Mouse (Mus musculus): Measurements from ENCODE around the gene Foxred2. TPM values are rescaled to one million over a fixed set of nuclear protein-coding genes. Genes with fewer than 3 reads are reported as not detected.
A peak's percentile ranks its signal among the peaks of the same experiment; 100 is the strongest.

Foxred2 gene
- polyA plus RNA-seq, 1 experiment from 2014 or later: 8.4 TPM

GRCm38 (mm10) chr15:77928673-77929331, 27.7 kb downstream of the Foxred2 start, which contains the start of gene Txn2:
Gene Txn2, minus strand, starts transcription at chr15:77929006.
- no peaks in the 10 kb centered on the region for H3K9me3 ChIP-seq (replicated peaks; ENCODE audit: control insufficient read depth, low read length)
- DNase-seq (ENCODE audit: low spot score) (peak; percentile 99), ATAC-seq (replicated peaks; ENCODE audit: insufficient number of reproducible peaks, low FRiP score, low TSS enrichment, low read depth) (peak; percentile 95)
- H3K4me2 ChIP-seq (ENCODE audit: low read depth, low read length): peak within 1 kb of the TSS; percentile 73
- peaks cover 3% of the 10 kb centered on the region; the same call in 1 of the 2 replicates for H3K4me1 ChIP-seq (ENCODE audit: control insufficient read depth, insufficient read depth, low read length)
- peak within 1 kb of the TSS; percentile 72; the same call in 1 of the 2 replicates for H3K27ac ChIP-seq (replicated peaks; ENCODE audit: low read depth, low read length)
- H3K36me3 ChIP-seq (replicated peaks; ENCODE audit: control insufficient read depth, insufficient read depth, low read depth, low read length): no peaks in the 10 kb centered on the region; the same call in 1 of the 2 replicates
- under 1% methylated on average over 34 of the region's 34 CpGs for WGBS
- H3K9ac ChIP-seq (replicated peaks; ENCODE audit: low read length): peak within 1 kb of the TSS; percentile 82
- H3K27me3 ChIP-seq (ENCODE audit: control insufficient read depth, insufficient read depth, low read length): no peaks in the 10 kb centered on the region
- peak within 1 kb of the TSS; percentile 79 for H3K4me3 ChIP-seq (ENCODE audit: low read depth, low read length)

- Histone ChIP-seq H3K27ac (replicated peaks; ENCODE audit: low read depth, low read length) (peak overlapping the region; percentile 72; the same call in 1 of the 2 replicates), H3K27me3 (ENCODE audit: control insufficient read depth, insufficient read depth, low read length) (no peaks in the 10 kb centered on the region), H3K4me3 (ENCODE audit: low read depth, low read length) (peak overlapping the region; percentile 79), H3K9ac (replicated peaks; ENCODE audit: low read length) (peak overlapping the region; percentile 82), H3K4me1 (ENCODE audit: control insufficient read depth, insufficient read depth, low read length) (peaks cover 3% of the 10 kb centered on the region; the same call in 1 of the 2 replicates), H3K36me3 (replicated peaks; ENCODE audit: control insufficient read depth, insufficient read depth, low read depth, low read length) (peaks cover 4% of the 10 kb centered on the region), H3K4me2 (ENCODE audit: low read depth, low read length) (peak overlapping the region; percentile 46), H3K9me3 (replicated peaks; ENCODE audit: control insufficient read depth, low read length) (no peaks in the 10 kb centered on the region)
- no peak for DNase-seq (ENCODE audit: low spot score)
- ATAC-seq (replicated peaks; ENCODE audit: insufficient number of reproducible peaks, low FRiP score, low TSS enrichment, low read depth): no peak
- 22% methylated on average over 4 of the region's 4 CpGs for WGBS
Observed at GRCm38 (mm10) chr15:77928091-77928490, 28.4 kb downstream of the Foxred2 start.

GRCm38 (mm10) chr15:77926921-77927320, 29.6 kb downstream of the Foxred2 start:
- Histone ChIP-seq H3K36me3 (replicated peaks; ENCODE audit: control insufficient read depth, insufficient read depth, low read depth, low read length) (peaks cover 4% of the 10 kb centered on the region), H3K4me3 (ENCODE audit: low read depth, low read length) (no peak overlapping the region)
- WGBS: 96% methylated on average over 5 of the region's 5 CpGs

GRCm38 (mm10) chr15:77925195-77925594, 31.3 kb downstream of the Foxred2 start:
- Histone ChIP-seq H3K4me2 (ENCODE audit: low read depth, low read length) (no peak overlapping the region), H3K36me3 (replicated peaks; ENCODE audit: control insufficient read depth, insufficient read depth, low read depth, low read length) (peaks cover 4% of the 10 kb centered on the region), H3K4me1 (ENCODE audit: control insufficient read depth, insufficient read depth, low read length) (peaks cover 3% of the 10 kb centered on the region; the same call in 1 of the 2 replicates), H3K9ac (replicated peaks; ENCODE audit: low read length) (no peak overlapping the region), H3K27ac (replicated peaks; ENCODE audit: low read depth, low read length) (no peak overlapping the region), H3K4me3 (ENCODE audit: low read depth, low read length) (no peak overlapping the region), H3K9me3 (replicated peaks; ENCODE audit: control insufficient read depth, low read length) (no peaks in the 10 kb centered on the region), H3K27me3 (ENCODE audit: control insufficient read depth, insufficient read depth, low read length) (no peaks in the 10 kb centered on the region)
- DNase-seq (ENCODE audit: low spot score): no peak
- WGBS: 100% methylated on average over 2 of the region's 2 CpGs
- ATAC-seq (replicated peaks; ENCODE audit: insufficient number of reproducible peaks, low FRiP score, low TSS enrichment, low read depth): no peak

More at GRCm38 (mm10) chr15:77926921-77927320, 29.6 kb downstream of the Foxred2 start:
- DNase-seq (ENCODE audit: low spot score) (no peak), ATAC-seq (replicated peaks; ENCODE audit: insufficient number of reproducible peaks, low FRiP score, low TSS enrichment, low read depth) (no peak)
- Histone ChIP-seq H3K27me3 (ENCODE audit: control insufficient read depth, insufficient read depth, low read length) (no peaks in the 10 kb centered on the region), H3K27ac (replicated peaks; ENCODE audit: low read depth, low read length) (no peak overlapping the region), H3K4me2 (ENCODE audit: low read depth, low read length) (no peak overlapping the region), H3K4me1 (ENCODE audit: control insufficient read depth, insufficient read depth, low read length) (peaks cover 3% of the 10 kb centered on the region; the same call in 1 of the 2 replicates), H3K9ac (replicated peaks; ENCODE audit: low read length) (no peak overlapping the region), H3K9me3 (replicated peaks; ENCODE audit: control insufficient read depth, low read length) (no peaks in the 10 kb centered on the region)

- Histone ChIP-seq H3K4me2 (ENCODE audit: low read depth, low read length) (no peak overlapping the region), H3K9me3 (replicated peaks; ENCODE audit: control insufficient read depth, low read length) (no peaks in the 10 kb centered on the region), H3K4me3 (ENCODE audit: low read depth, low read length) (no peak overlapping the region), H3K36me3 (replicated peaks; ENCODE audit: control insufficient read depth, insufficient read depth, low read depth, low read length) (peaks cover 4% of the 10 kb centered on the region), H3K27me3 (ENCODE audit: control insufficient read depth, insufficient read depth, low read length) (no peaks in the 10 kb centered on the region), H3K27ac (replicated peaks; ENCODE audit: low read depth, low read length) (no peak overlapping the region), H3K9ac (replicated peaks; ENCODE audit: low read length) (no peak overlapping the region), H3K4me1 (ENCODE audit: control insufficient read depth, insufficient read depth, low read length) (peaks cover 3% of the 10 kb centered on the region; the same call in 1 of the 2 replicates)
- no peak for ATAC-seq (replicated peaks; ENCODE audit: insufficient number of reproducible peaks, low FRiP score, low TSS enrichment, low read depth)
- WGBS: 73% methylated on average over 9 of the region's 9 CpGs
- no peak for DNase-seq (ENCODE audit: low spot score)
Observed at GRCm38 (mm10) chr15:77923267-77924035, 33.1 kb downstream of the Foxred2 start.

GRCm38 (mm10) chr15:77922710-77923109, 33.8 kb downstream of the Foxred2 start:
- no peak overlapping the region for H3K27ac ChIP-seq (replicated peaks; ENCODE audit: low read depth, low read length)
- no peaks in the 10 kb centered on the region for H3K27me3 ChIP-seq (ENCODE audit: control insufficient read depth, insufficient read depth, low read length)
- no peak overlapping the region for H3K9ac ChIP-seq (replicated peaks; ENCODE audit: low read length)
- 85% methylated on average over 9 of the region's 9 CpGs for WGBS
- H3K9me3 ChIP-seq (replicated peaks; ENCODE audit: control insufficient read depth, low read length): no peaks in the 10 kb centered on the region
- peaks cover 4% of the 10 kb centered on the region for H3K36me3 ChIP-seq (replicated peaks; ENCODE audit: control insufficient read depth, insufficient read depth, low read depth, low read length)
- H3K4me1 ChIP-seq (ENCODE audit: control insufficient read depth, insufficient read depth, low read length): peaks cover 3% of the 10 kb centered on the region; the same call in 1 of the 2 replicates
- ATAC-seq (replicated peaks; ENCODE audit: insufficient number of reproducible peaks, low FRiP score, low TSS enrichment, low read depth) (no peak), DNase-seq (ENCODE audit: low spot score) (no peak)
- no peak overlapping the region for H3K4me2 ChIP-seq (ENCODE audit: low read depth, low read length)
- no peak overlapping the region for H3K4me3 ChIP-seq (ENCODE audit: low read depth, low read length)

- Histone ChIP-seq H3K9me3 (replicated peaks; ENCODE audit: control insufficient read depth, low read length) (no peaks in the 10 kb centered on the region), H3K9ac (replicated peaks; ENCODE audit: low read length) (no peak overlapping the region), H3K4me2 (ENCODE audit: low read depth, low read length) (no peak overlapping the region), H3K27ac (replicated peaks; ENCODE audit: low read depth, low read length) (no peak overlapping the region), H3K4me3 (ENCODE audit: low read depth, low read length) (no peak overlapping the region), H3K4me1 (ENCODE audit: control insufficient read depth, insufficient read depth, low read length) (no peaks in the 10 kb centered on the region), H3K27me3 (ENCODE audit: control insufficient read depth, insufficient read depth, low read length) (no peaks in the 10 kb centered on the region), H3K36me3 (replicated peaks; ENCODE audit: control insufficient read depth, insufficient read depth, low read depth, low read length) (peaks cover 4% of the 10 kb centered on the region)
- 91% methylated on average over 6 of the region's 6 CpGs for WGBS
- ATAC-seq (replicated peaks; ENCODE audit: insufficient number of reproducible peaks, low FRiP score, low TSS enrichment, low read depth) (no peak), DNase-seq (ENCODE audit: low spot score) (no peak)
Observed at GRCm38 (mm10) chr15:77921636-77922035, 34.9 kb downstream of the Foxred2 start.

All from embryonic facial prominence, embryonic 11.5 days (tissue).